Mouse (Mus musculus) limb, embryonic 12.5 days (tissue): ENCODE results near the gene Glyctk. TPM values are rescaled to one million over a fixed set of nuclear protein-coding genes. Genes with fewer than 3 reads are reported as not detected.
"Not testable (repeated sequence)": the region's sequence is repeated elsewhere in the genome, so short reads cannot be mapped to it uniquely, and the experiment has no call there.

ENCODE experiments used
- ATAC-seq: fragments of 200-750 bp; cut with Nextera tagmentation; 2 replicates; pipeline ENCODE4 v1.8.0; 2017; ENCODE audit warnings: low read depth, moderate TSS enrichment; ENCODE audit not compliant: insufficient number of reproducible peaks, insufficient read depth, low FRiP score, low TSS enrichment
- H3K27ac ChIP-seq: fragments of 300-500 bp; sonication (generic); 2 replicates; pipeline ENCODE4 v1.5.1; 2016; ENCODE audit warnings: mild to moderate bottlenecking, moderate library complexity
- H3K27me3 ChIP-seq: fragments of 300-500 bp; sonication (generic); 2 replicates; pipeline ENCODE4 v1.6.1; 2016; ENCODE audit warnings: mild to moderate bottlenecking, moderate library complexity
- H3K36me3 ChIP-seq: fragments of 300-500 bp; sonication (generic); 2 replicates; pipeline ENCODE4 v1.6.1; 2016; ENCODE audit warnings: mild to moderate bottlenecking, moderate library complexity
- H3K4me1 ChIP-seq: fragments of 300-500 bp; sonication (generic); replicated peaks from 2 replicates; pipeline ENCODE4 v1.6.1; 2016
- H3K4me2 ChIP-seq: fragments of 300-500 bp; sonication (generic); 2 replicates; pipeline ENCODE4 v1.6.1; 2016; ENCODE audit warnings: mild to moderate bottlenecking, moderate library complexity
- H3K4me3 ChIP-seq: fragments of 300-500 bp; sonication (generic); replicated peaks from 2 replicates; pipeline ENCODE4 v1.5.1; 2016; ENCODE audit warnings: mild to moderate bottlenecking
- H3K9ac ChIP-seq: fragments of 300-500 bp; sonication (generic); replicated peaks from 2 replicates; pipeline ENCODE4 v1.6.1; 2016; ENCODE audit warnings: mild to moderate bottlenecking, moderate library complexity
- H3K9me3 ChIP-seq: fragments of 300-500 bp; sonication (generic); 2 replicates; pipeline ENCODE4 v1.6.1; 2016; ENCODE audit warnings: mild to moderate bottlenecking, moderate library complexity
- WGBS: fragments of 180-500 bp; shearing (Covaris S2); methylation state at CpG from one replicate; pipeline ENCODE4 v1.1.7; 2016; 5-methylcytosine and 5-hydroxymethylcytosine counted together
- polyA plus RNA-seq: library from polyadenylated mRNA; unstranded; fragments of >200 nt; fragmentation: Nextera tagmentation; extraction: Ambion mirVana; gene quantifications from 2 replicates; pipeline ENCODE4 v1.2.1, GENCODE M21; 2016

Glyctk gene
- polyA plus RNA-seq, 1 experiment from 2014 or later, result 2.8 TPM

DNA sequence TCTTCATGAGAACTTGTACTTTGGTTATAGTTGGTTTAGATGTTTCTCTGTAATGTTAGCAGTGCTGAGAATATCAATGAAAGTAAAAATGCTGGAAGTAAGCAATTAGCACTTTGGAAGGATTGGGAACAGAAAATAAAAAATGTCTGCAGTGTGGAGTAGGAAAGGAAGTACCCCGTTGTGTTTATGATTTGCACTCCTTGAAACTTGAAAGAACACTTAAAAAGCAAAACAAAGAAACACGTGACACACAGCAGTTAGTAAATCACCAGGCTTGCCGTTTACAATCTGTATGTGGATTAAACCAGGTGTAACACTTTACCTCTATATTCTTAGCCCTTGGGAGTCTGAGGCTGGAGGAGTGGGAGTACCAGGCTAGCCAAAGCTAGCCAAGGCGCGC is 18.8 kb upstream of the Glyctk start:
- H3K36me3 ChIP-seq, result peaks cover 56% of the 10 kb centered on the region

GRCm38 (mm10) chr9:106175552-106176200 is 17.7 kb upstream of the Glyctk start:
- Histone ChIP-seq H3K9ac (no peak overlapping the region), H3K36me3 (peaks cover 45% of the 10 kb centered on the region), H3K4me2 (peak overlapping the region; percentile 6; the same call in 1 of the 2 replicates), H3K27ac (no peak overlapping the region), H3K27me3 (no peaks in the 10 kb centered on the region), H3K4me1 (peaks cover 50% of the 10 kb centered on the region), H3K9me3 (no peaks in the 10 kb centered on the region), H3K4me3 (no peak overlapping the region)
- WGBS, result 67% methylated on average over 3 of the region's 3 CpGs
- ATAC-seq, result no peak

More for the DNA sequence above, 18.8 kb upstream of the Glyctk start:
- Histone ChIP-seq H3K9ac (no peak overlapping the region), H3K4me1 (peaks cover 50% of the 10 kb centered on the region), H3K27me3 (no peaks in the 10 kb centered on the region), H3K9me3 (no peaks in the 10 kb centered on the region), H3K4me2 (no peak overlapping the region), H3K27ac (no peak overlapping the region; the same call in 1 of the 2 replicates), H3K4me3 (no peak overlapping the region)
- WGBS, result 41% methylated on average over 5 of the region's 5 CpGs
- no peak for ATAC-seq

DNA sequence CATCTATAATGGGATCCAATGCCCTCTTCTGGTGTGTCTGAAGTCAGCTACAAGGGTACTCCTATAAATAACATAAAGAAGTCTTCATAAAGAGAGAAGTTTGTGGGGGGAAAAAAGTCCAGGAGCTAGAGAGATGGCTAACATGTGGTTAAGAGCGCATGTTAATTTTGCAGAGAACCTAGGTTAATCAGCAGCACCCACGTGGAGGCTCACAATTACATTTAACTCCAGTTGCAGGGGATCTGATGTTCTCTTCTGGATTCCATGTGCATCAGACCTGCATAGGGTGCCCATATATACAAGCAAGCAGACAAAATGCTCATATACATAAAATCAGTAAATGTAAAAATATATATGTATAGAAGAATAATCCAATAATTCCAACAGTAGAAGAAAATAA is 15.4 kb upstream of the Glyctk start:
- no peak for ATAC-seq
- H3K9ac ChIP-seq, result no peak overlapping the region

DNA sequence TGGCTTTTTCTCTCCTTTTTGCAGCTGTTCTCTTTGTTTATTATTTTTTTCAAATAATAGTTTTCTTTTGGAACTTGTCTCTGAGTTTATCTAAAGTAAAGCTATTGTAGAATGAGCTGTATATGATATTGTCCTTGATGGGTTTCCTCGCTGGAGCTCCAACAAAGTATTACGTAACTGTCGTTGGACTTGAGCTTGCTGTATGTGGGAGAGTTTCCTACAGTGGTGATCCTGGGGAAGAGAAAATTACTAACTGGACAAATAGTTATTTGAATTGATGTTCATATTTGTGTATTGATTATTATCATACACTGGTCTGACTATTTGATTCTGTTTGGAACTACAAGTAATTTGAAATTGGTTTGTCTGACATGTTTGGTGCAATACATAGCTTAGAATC is 14.6 kb upstream of the Glyctk start:
- Histone ChIP-seq H3K4me3 (peak overlapping the region; percentile 85), H3K36me3 (peaks cover 14% of the 10 kb centered on the region), H3K9ac (no peak overlapping the region), H3K27ac (no peak overlapping the region), H3K27me3 (no peaks in the 10 kb centered on the region), H3K9me3 (no peaks in the 10 kb centered on the region), H3K4me1 (peaks cover 49% of the 10 kb centered on the region), H3K4me2 (peak overlapping the region; percentile 80)
- ATAC-seq, result no peak
- 42% methylated on average over 3 of the region's 3 CpGs for WGBS

More for the DNA sequence above, 15.4 kb upstream of the Glyctk start:
- Histone ChIP-seq H3K36me3 (peaks cover 22% of the 10 kb centered on the region), H3K9me3 (no peaks in the 10 kb centered on the region), H3K27me3 (no peaks in the 10 kb centered on the region), H3K4me1 (peaks cover 50% of the 10 kb centered on the region), H3K27ac (no peak overlapping the region), H3K4me3 (peak overlapping the region; percentile 85), H3K4me2 (peak overlapping the region; percentile 80)
- WGBS, result 64% methylated on average over 2 of the region's 2 CpGs

DNA sequence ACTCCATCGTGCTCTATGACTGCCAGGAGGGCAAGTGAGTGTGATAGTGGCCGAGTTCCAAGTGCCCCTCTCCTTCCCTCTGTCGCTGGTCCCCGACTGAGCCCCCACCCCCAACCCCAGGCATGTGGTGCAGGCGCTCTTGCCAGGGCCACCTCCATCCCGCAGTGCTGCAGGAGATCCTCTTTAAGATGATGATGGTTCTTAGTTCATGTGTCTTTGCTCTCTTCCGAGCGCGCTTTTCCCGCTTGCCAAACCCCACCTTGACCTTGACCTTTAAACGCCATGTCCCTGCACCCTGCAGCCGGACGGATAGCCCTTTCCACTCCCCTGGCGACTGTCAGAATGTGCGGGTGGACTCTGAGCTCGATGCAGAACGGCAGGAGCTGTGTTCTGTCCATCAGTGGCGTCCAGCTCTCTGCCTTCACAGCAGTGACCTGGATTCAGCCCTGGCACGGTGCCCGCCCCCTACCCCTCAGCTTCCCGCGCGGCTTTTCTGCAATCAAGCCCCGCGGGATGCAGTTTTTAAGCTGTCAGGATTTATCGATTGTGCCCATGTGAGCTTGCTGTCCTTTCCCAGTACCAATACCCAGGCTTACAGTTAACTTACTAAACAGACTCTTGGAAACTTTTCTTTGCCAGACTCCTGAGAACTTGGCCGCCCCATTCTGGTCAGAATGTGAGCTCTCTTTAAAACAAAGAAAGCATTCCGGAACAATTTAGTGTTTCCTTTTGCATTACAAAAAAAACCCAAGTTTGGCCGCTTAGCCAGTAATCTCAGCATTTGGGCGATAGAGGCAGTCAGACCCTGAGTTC is 13.6 kb upstream of the Glyctk start:
- Histone ChIP-seq H3K4me1 (peaks cover 39% of the 10 kb centered on the region), H3K4me3 (peak overlapping the region; percentile 85), H3K9me3 (no peaks in the 10 kb centered on the region), H3K4me2 (peak overlapping the region; percentile 80), H3K36me3 (peaks cover 5% of the 10 kb centered on the region; the same call in 1 of the 2 replicates), H3K27ac (peak overlapping the region; percentile 95), H3K27me3 (no peaks in the 10 kb centered on the region), H3K9ac (peak overlapping the region; percentile 90)
- WGBS, result 1% methylated on average over 30 of the region's 30 CpGs
- peak; percentile 40; the same call in 1 of the 2 replicates for ATAC-seq

GRCm38 (mm10) chr9:106170556-106171345 is 12.8 kb upstream of the Glyctk start, which contains the start of gene Wdr82:
TSS of gene Wdr82 (plus strand) at chr9:106170928.
- WGBS, result under 1% methylated on average over 80 of the region's 81 CpGs

DNA sequence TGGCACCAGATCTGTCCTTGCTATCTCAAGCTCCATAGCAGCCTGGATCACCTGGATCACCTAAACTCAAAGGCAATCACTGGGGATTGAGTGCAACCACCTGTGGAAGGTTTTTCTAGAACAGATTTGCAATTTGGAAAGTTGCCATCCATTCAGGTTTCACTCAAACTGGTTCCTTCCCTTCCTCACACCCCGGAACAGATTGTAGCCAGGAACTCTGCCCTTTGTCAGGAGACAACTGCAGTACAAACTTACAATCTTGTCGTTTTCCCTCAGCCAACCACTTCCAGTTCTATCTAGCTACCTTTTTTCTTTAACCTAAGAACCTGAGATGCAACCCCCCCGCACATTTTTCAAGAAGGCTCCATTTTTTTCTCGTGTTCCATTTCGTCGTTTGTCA is 12.0 kb upstream of the Glyctk start:
- no peak for ATAC-seq
- Histone ChIP-seq H3K27me3 (no peaks in the 10 kb centered on the region), H3K4me3 (no peak overlapping the region), H3K36me3 (no peaks in the 10 kb centered on the region), H3K9ac (no peak overlapping the region), H3K27ac (no peak overlapping the region), H3K9me3 (no peaks in the 10 kb centered on the region), H3K4me1 (peaks cover 23% of the 10 kb centered on the region), H3K4me2 (peak overlapping the region; percentile 80)
- WGBS, result 30% methylated on average over 6 of the region's 6 CpGs

More at GRCm38 (mm10) chr9:106170556-106171345, 12.8 kb upstream of the Glyctk start, which contains the start of gene Wdr82:
- H3K4me1 ChIP-seq, result peaks cover 31% of the 10 kb centered on the region
- ATAC-seq, result peak; percentile 86
- no peaks in the 10 kb centered on the region for H3K9me3 ChIP-seq
- peak within 1 kb of the TSS; percentile 90 for H3K9ac ChIP-seq
- peak within 1 kb of the TSS; percentile 85 for H3K4me3 ChIP-seq
- H3K27me3 ChIP-seq, result no peaks in the 10 kb centered on the region
- H3K27ac ChIP-seq, result peak within 1 kb of the TSS; percentile 95
- H3K4me2 ChIP-seq, result peak within 1 kb of the TSS; percentile 80
- H3K36me3 ChIP-seq, result no peaks in the 10 kb centered on the region

- not testable (repeated sequence) for H3K4me2 ChIP-seq, H3K27me3 ChIP-seq, H3K4me3 ChIP-seq, ATAC-seq, H3K9ac ChIP-seq, H3K27ac ChIP-seq, H3K9me3 ChIP-seq, H3K36me3 ChIP-seq
- 86% methylated on average over 1 of the region's 1 CpGs for WGBS
- peaks cover 16% of the 10 kb centered on the region for H3K4me1 ChIP-seq
Measured at GRCm38 (mm10) chr9:106169006-106169405, 11.1 kb upstream of the Glyctk start.

DNA sequence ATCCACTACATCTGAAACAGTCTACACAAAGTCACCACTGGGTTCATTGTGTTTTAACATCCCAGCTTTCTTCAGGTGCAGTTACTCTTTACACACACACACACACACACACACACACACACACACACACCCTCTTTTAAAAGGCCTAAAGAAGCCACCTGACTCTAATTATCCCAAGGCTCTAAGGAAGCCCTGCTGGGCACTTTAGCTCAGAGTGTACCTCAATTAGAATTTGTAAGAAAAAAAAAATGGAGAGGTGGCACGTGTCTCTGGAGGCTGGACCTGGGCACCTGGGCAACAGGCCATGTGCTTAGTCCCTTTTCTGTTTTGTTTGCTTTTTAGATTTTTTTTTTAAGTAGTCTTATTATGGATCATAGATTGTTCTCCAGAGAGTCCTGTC is 9.8 kb upstream of the Glyctk start:
- Histone ChIP-seq H3K27me3 (no peaks in the 10 kb centered on the region), H3K4me1 (peaks cover 2% of the 10 kb centered on the region; the same call in 1 of the 2 replicates), H3K4me3 (no peak overlapping the region), H3K9me3 (no peaks in the 10 kb centered on the region), H3K4me2 (no peak overlapping the region), H3K27ac (no peak overlapping the region), H3K36me3 (no peaks in the 10 kb centered on the region), H3K9ac (no peak overlapping the region)
- no peak for ATAC-seq
- 12% methylated on average over 1 of the region's 1 CpGs for WGBS

- Histone ChIP-seq H3K36me3 (no peaks in the 10 kb centered on the region), H3K9ac (no peak overlapping the region), H3K4me1 (no peaks in the 10 kb centered on the region; the same call in 1 of the 2 replicates), H3K9me3 (no peaks in the 10 kb centered on the region), H3K27ac (no peak overlapping the region), H3K4me3 (no peak overlapping the region), H3K27me3 (no peaks in the 10 kb centered on the region), H3K4me2 (no peak overlapping the region)
- 78% methylated on average over 3 of the region's 3 CpGs for WGBS
- no peak for ATAC-seq
Measured at GRCm38 (mm10) chr9:106167241-106167640, 9.3 kb upstream of the Glyctk start.

DNA sequence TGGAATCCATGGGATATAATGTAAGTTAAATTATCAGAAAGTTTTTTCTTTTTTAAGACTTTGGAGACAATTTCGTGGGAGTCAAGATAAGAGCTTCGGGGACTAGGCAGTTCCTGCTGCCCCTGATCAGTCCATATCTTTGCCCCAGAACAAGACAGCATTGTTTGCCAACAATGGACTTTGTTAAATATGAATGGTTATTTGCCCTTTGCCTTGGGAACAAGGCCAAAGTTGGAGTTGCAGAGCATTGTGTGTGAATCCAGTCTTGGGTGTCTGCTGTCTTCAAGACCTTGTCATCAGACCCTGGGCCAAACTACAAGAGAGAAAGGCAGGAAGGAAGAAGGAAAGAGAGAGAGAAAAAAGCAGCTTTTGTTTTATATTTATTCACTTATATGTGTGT is 8.8 kb upstream of the Glyctk start:
- H3K36me3 ChIP-seq, result no peaks in the 10 kb centered on the region
- 0 out of 2 replicates have a peak, but pooled peaks cover 2% of the 10 kb centered on the region for H3K27me3 ChIP-seq
- H3K4me2 ChIP-seq, result no peak overlapping the region
- H3K4me1 ChIP-seq, result no peaks in the 10 kb centered on the region; the same call in 1 of the 2 replicates
- no peaks in the 10 kb centered on the region for H3K9me3 ChIP-seq
- H3K4me3 ChIP-seq, result no peak overlapping the region
- 88% methylated on average over 2 of the region's 2 CpGs for WGBS
- ATAC-seq, result no peak
- H3K9ac ChIP-seq, result no peak overlapping the region
- no peak overlapping the region for H3K27ac ChIP-seq
